Mouse (Mus musculus) mammary gland, adult 2 months (tissue): ENCODE data around the gene Pyurf. TPM values are rescaled to one million over a fixed set of nuclear protein-coding genes. Genes with fewer than 3 reads are reported as not detected.

ENCODE experiments used
- polyA plus RNA-seq: library from polyadenylated mRNA; depleted of rRNA; stranded (reverse); fragments of >200 nt; gene quantifications from 2 replicates; pipeline ENCODE4 v1.2.3, GENCODE M21; 2012; ENCODE audit warnings: low replicate concordance; rRNA removed

Gene Pyurf
- 21.1 and 28.7 TPM in 2 replicates for polyA plus RNA-seq

DNA sequence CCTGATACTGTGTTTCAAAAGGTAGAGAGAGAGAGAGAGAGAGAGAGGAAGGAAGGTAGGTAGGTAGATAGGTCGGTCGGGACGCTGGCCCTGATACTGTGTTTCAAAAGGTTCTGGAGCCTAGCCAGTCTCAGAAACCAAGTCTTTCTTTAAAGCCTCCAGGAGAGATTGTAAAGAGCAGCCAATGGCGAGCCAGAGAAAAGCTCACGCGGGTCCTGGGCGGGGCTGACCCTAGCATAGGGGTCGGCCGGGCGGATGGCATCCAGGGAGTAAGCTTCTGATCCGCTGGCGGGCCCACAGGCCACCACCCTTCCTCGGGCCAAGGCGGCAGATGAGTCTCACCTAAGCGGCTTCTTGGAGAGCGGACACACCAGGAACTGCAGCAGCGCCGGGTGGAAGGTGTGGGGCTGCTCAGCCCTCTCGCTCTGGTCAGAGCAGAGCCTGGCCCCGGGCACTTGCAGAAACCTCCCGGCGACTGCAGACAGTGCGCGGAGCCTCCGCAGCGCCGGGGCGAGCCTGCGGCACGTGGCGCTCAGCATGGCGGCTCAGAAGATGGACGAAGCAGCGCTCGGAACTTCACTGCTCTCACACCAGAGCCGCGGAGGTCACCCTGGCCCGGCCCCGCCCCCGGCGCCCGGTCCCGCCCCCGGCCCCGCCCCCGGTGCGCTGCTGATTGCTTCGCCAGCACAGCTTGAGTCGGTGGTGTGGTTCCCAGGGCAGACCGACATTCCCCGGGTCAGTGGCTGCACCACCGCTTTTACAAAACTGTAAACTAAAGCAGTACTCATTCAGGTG is at the start of gene Pyurf:
Gene Pyurf, minus strand, starts transcription at position 612 of the 795 bp plus-strand sequence.

DNA sequence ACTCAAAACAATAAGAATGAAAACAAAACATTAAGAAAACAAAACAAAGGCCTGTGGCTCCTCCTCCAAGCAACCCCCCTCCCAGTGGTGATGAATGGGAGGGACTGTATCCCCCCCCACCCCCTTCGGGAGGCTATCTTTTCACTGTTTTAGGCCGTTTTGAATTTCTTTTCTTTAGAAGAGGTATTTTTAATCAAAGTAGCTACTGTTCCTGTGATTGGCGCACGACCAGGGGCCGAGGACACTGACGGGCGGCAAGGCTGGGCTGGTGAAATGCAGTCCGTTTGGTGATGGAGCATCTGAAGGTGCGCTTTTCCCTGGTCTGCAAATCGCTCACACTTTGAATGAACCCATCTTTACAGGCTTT is 10.5 kb upstream of the Pyurf start, which contains the start of gene Lancl2:
Gene Lancl2, plus strand, starts transcription at position 165 of the 367 bp plus-strand sequence.

Other genes starting within 250 kb of the Pyurf start
- gene Ppm1k, start 156.6 kb downstream of the Pyurf start, polyA plus RNA-seq: 1.2 and 4.6 TPM in 2 replicates
- gene Herc6, start 111.1 kb downstream of the Pyurf start, polyA plus RNA-seq: 7.3 and 10.5 TPM in 2 replicates
- 2.5 and 4.6 TPM in 2 replicates for gene Lancl2, start 10.5 kb upstream of the Pyurf start, polyA plus RNA-seq
- 16.2 and 23.3 TPM in 2 replicates for gene Vopp1, start 133.1 kb upstream of the Pyurf start, polyA plus RNA-seq
- gene Vmn1r21, start 158.3 kb upstream of the Pyurf start, polyA plus RNA-seq: not detected in 2 replicates
- gene Vmn1r22, start 215.9 kb upstream of the Pyurf start, polyA plus RNA-seq: not detected in 2 replicates
- gene Vmn1r23, start 234.8 kb upstream of the Pyurf start, polyA plus RNA-seq: not detected in 2 replicates